Mouse (Mus musculus): Measurements from ENCODE around the gene Hnrnpdl.

The Hnrnpdl gene

GRCm38 (mm10) chr5:100039602-100040142, at the start of gene Hnrnpdl, which contains the start of gene Enoph1:
Hnrnpdl (minus strand) TSS chr5:100039664.
Enoph1 (plus strand) TSS chr5:100039985.
- DNase-seq: peak; percentile 96

GRCm38 (mm10) chr5:100085097-100085496, 45.6 kb upstream of the Hnrnpdl start:
- no peak for DNase-seq

DNA sequence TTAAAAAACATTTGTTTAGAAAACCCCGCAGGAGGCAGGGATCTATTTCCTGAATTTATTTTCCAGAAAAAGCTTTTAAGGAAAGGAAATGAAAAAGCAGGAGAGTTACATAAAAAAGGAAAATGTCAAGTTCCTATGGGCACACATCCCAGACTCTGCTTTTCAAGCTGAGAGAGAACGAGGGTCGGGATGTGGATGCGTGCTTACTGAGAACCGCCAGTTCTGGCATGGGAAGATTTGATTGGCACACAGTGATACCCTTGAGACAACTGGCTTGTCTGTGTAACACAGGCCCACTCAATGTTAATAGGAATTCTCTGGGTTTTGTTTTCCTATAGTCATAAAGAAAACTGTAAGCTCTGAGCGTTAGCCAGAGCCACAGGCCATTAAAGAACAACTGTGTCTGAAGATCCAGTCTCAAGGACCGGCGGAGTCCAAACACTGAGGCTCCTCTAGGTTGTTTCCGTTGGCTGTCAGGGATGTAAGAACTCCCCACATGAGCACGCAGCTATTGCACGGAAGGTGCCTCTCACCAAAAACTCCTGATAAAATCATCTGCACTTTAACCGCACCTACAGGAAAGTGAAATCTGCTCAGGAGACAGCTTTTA, 44.6 kb upstream of the Hnrnpdl start:
- DNase-seq: no peak

DNA sequence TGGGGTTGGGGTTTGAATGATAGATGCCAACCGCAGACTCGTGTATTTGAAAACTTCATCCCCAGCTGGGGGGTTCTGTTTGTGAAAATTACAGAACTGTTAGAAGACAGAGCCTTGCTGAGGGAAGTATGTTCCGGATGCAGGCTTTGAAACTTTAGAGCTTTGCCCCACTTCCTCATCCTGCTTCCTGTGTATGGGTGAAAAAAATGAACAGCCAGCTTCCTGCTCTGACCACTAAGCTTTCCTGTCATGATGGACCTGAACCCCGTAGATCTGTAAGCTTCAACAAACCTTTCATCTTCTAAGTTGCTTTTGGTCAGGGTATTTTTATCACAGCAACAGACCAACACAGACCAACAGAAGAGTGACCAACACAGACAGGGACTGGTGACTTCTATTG, 42.5 kb upstream of the Hnrnpdl start:
- no peak for DNase-seq

DNA sequence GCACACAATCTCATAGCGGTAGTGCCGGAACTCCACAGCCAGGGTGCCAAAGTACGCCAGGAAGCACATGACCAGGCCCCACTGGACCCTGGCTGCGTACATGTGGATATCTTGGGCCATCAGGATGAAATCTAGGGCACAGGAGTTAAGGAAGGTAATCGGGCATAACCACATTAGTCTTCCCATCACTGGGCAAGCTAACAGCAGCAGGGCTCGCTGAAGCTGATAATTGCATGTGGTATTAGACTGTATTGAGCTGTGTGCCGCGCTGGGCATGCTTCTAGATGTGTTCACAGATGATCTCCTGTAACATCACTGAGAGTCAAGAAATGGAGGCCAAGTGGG, 40.4 kb upstream of the Hnrnpdl start:
- DNase-seq: no peak

DNA sequence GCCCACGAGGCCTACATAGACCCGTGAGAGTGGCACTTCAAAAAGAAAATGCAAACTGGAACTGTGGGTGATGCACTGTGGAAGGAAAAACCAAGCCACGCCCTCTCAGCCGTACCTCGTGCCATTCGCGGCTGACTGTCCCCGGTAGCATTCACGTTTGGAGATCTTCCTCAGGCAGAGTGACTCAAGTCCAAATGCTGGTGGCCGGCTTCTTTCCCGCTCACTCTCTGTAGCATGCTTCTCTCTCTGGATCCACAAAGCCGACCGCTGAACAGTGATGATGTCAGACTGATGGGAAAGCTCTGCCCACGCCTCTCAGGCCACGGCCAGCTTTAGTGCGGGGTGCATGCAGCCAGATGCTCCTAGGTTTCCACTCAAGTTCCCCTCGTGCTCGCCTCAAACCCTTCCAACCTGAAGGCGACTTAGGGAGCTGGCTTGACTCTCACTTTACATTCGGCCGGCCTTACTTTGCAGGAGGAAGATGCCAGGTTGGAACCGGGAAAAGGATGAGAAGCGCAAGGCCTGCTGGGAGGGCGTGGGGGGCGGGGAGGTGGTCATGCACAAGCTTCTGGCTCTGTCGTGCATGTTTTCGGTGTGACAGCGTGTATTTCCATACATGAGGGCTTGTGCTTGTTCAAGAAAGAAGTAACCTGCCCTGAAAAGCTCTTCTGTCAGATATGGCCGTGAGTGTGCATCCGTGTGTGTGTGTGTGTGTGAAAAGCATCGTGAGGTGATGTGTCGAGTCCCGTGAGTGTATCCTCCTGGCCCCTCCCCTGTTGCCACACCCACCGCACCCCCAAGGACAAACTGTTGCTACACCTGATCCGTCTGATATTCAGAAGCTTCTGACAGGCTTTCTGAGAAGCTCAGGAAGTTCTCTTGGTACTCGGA, 39.8 kb upstream of the Hnrnpdl start:
- DNase-seq: peak; percentile 29

GRCm38 (mm10) chr5:100074571-100074970, 35.1 kb upstream of the Hnrnpdl start:
- DNase-seq: peak; percentile 43

DNA sequence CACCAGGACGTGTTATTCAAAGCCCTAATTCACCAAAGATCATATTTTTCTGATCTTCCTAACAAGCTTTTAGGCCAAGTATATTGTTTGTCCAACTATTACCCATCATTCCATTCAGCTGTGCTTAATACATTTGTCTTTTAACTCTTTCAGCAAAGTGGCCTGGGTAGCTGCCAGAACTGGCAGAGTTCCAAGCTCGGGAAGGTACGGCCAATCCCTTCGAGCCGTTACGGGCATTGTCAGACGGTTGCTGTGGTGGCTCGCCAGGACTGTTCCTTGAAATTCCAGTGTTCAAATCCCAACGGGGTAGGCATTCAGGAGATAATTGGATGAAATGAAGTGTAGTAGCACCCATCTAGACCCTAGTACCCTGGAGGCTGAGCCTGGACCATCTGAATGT, 33.1 kb upstream of the Hnrnpdl start:
- DNase-seq: no peak

- no peak for DNase-seq
These were observed 32.1 kb upstream of the Hnrnpdl start for GRCm38 (mm10) chr5:100071541-100071940.

DNA sequence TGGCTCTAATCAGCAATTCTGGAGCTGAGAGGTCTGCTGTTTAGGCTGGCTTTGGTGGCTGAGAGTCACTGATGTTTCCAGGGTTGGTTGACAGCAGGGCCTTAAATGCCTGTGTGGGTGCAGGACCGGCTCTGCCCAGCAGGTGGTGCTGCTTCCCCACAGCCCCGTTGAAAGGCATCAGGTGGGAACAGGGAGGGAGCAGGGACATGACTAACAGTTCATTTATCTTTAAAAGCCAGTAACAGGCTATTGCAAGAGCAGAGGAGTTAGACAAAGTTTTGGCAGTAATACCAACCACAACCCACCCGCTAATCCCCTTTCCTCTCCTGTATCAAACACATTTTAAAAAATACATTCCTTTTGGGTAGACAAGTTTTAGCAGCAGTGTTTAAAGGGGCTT, 30.8 kb upstream of the Hnrnpdl start:
- DNase-seq: peak; percentile 79

DNA sequence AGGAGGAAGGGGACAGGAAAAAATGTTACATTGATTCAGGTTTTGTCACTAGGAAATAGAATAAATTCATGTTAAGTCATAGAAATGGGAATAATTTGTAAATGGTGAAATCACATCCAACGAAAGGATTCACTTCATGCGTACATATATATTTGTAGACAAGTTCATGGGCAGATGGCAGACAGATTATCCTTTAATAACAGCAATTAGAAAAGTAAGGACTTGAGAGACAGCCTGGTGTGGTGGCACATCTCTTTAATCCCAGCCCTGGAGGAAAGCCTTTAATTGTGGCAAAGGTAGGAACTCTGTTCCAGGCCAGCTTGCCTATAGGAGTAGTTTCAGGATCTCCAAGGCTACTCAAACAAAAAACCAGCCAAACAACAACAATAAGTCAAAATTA, 30.1 kb upstream of the Hnrnpdl start:
- DNase-seq: no peak

- DNase-seq: no peak
These were observed 28.1 kb upstream of the Hnrnpdl start for GRCm38 (mm10) chr5:100067579-100067978.

GRCm38 (mm10) chr5:100060876-100061275, 21.4 kb upstream of the Hnrnpdl start:
- no peak for DNase-seq

DNA sequence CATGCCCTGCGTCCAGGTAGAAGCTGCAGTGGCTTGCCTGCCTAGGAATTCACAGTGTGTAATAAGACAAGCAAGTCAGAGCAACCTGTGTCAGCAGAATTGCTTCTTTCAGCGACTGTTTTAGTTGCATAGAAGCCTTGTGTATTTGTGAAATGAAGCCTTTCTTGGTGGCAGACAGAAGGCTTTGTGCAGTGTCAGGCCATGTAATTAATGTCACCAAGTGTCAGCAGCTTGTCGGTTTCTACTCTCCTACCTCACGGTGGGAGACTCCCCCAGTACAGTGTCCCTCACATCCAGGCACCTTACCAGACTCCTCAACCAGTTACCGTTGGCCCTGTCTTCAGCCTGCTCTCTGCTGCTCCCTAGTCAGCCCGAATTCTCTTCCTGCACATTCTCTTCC, 19.9 kb upstream of the Hnrnpdl start:
- DNase-seq: no peak

GRCm38 (mm10) chr5:100058729-100059128, 19.3 kb upstream of the Hnrnpdl start:
- no peak for DNase-seq

GRCm38 (mm10) chr5:100057461-100058209, 18.2 kb upstream of the Hnrnpdl start:
- no peak for DNase-seq

GRCm38 (mm10) chr5:100055866-100056369, 16.5 kb upstream of the Hnrnpdl start:
- DNase-seq: no peak

DNA sequence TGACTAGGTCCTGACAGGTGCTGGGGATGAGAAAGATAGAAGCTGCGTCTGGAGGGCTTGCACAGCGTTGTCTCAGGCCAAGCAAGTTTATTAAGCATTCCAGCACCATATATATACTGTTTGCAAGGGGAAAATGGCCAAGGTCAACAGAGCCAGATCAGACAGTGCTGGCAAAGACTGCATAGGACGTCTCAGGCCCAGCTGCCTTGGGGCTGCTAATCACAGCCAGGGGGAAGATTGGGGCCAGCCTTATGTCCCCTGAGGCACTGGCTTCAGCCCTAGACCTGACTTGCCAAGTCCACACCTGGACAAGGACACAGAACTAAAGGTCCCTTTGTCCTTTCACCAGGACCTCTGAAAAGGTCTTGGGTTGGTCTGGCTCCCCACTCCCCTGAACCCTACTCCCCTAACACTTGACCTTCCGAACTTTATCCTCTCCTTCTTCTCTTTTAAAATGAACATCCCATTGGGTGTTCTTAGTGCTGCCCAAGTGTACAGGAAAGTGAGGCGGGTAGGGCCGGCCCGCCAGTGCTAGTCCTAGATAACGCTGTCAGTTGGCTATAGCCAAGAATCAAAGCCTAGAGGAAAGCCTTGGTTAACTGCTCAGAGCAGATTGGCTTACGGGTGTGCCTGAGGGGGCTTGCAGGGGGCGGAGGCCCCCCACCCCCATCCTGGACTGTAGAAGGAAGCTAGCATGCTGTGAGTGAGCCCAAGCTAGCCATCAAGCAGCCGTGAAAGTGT, 15.5 kb upstream of the Hnrnpdl start:
- DNase-seq: no peak

DNA sequence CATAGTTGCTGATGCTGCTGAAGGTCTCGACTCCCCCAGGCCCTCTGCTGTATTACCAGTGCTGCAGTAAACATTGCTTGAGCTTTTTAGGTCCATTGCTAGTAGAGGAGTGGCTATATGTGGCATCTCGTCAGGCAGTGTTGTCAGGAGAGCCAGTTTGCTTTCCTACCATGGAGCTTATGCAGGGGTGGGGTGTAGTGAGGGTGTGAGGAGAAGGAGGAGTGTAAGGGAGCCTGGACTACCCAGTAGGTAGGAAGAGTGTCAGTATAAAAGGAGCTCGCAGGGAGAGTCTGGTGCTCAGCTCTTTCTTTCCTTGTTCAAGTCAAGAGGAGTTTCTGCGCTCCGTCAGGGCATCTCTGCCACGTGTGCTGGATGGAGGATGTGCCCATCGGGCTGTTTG, 13.3 kb upstream of the Hnrnpdl start:
- DNase-seq: peak; percentile 38

DNA sequence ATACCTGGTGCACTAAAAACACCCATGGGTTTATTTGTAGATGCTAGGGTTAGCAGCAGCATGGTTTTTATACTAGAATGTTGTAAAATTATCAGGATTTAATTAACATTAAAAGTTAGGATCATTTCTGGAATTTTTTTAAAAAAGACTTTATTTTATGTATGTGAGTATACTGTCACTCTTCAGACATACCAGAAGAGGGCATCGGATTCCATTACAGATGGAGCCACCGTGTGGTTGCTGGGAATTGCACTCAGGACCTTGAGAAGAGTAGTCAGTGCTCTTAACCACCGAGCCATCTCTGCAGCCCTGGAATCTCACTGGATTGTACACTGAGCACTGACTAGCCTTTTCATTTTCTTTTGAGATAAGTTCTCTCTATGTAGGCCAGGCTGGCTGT, 10.4 kb upstream of the Hnrnpdl start:
- no peak for DNase-seq

DNA sequence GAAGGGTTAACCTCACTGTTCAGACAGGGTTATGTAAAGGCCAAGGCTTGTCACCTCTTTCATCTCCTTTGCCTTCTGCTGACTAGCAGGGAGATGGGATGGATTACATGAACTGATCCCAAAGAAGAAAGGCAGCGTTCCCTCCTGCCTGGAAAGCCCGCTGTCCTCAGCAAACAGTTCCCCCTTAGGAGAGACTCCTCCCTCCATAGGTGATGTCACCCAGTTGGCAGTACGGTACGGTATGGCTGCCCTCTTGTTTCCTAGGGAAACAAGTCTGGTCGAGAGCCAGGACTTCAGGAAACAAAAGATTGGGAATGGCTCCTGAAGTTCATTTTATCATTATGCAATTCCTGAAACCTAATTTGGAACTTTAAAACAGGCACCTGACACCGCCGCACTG, 8.4 kb upstream of the Hnrnpdl start:
- DNase-seq: no peak

- no peak for DNase-seq
These were observed 7.7 kb upstream of the Hnrnpdl start for GRCm38 (mm10) chr5:100047143-100047640.

Data from right cerebral cortex, adult 18-20 months (tissue).